8 mouse cellular contexts compared by ENCODE assay signal in genomic region chr12:26067866-26068684, GRCm38 (mm10).
DNase-seq lines count a peak whose midpoint lies in the region; ATAC-seq and TF ChIP-seq lines count a peak whose summit lies in the region.

No protein-coding gene starts in this region.

- H3K4me3 ChIP-seq in forebrain, embryonic 10.5 days, result peak overlapping the region; percentile 40
- peak overlapping the region; percentile 12; the same call in 1 of the 2 replicates for H3K4me3 ChIP-seq in hindbrain, embryonic 11.5 days (ENCODE audit: low read depth, low read length)
- 0 out of 2 replicates have a peak overlapping the region, but pooled peaks have one; percentile 9 for H3K4me3 ChIP-seq in limb, embryonic 14.5 days (replicated peaks; ENCODE audit: low read length)
- H3K4me3 ChIP-seq in midbrain, embryonic 13.5 days (replicated peaks), result peak overlapping the region; percentile 28
- H3K4me3 ChIP-seq in stomach, embryonic 16.5 days (replicated peaks; ENCODE audit: low read length), result peak overlapping the region; percentile 27

- H3K27me3 ChIP-seq in forebrain, embryonic 10.5 days (ENCODE audit: poor library complexity, severe bottlenecking), result peaks cover 33% of the 10 kb centered on the region
- H3K27me3 ChIP-seq in hindbrain, embryonic 11.5 days (ENCODE audit: control insufficient read depth, insufficient read depth, low read length), result no peaks in the 10 kb centered on the region; the same call in 1 of the 2 replicates
- H3K27me3 ChIP-seq in limb, embryonic 14.5 days (ENCODE audit: control insufficient read depth, insufficient read depth, low read length), result no peaks in the 10 kb centered on the region
- H3K27me3 ChIP-seq in midbrain, embryonic 13.5 days, result 0 out of 2 replicates have a peak, but pooled peaks cover 19% of the 10 kb centered on the region
- H3K27me3 ChIP-seq in stomach, embryonic 16.5 days (ENCODE audit: control insufficient read depth, insufficient read depth, low read length), result no peaks in the 10 kb centered on the region

- TF ChIP-seq POLR2A in limb, embryonic 14.5 days (IDR thresholded peaks at IDR 0.05; ENCODE audit: borderline replicate concordance, extremely low read depth, insufficient read depth, insufficient read length), result no peak

- 0 out of 2 replicates have a peak overlapping the region, but pooled peaks have one; percentile 12 for H3K9ac ChIP-seq in hindbrain, embryonic 11.5 days (ENCODE audit: low read depth, low read length)
- H3K9ac ChIP-seq in limb, embryonic 14.5 days (ENCODE audit: low read depth, low read length, severe bottlenecking), result 0 out of 2 replicates have a peak overlapping the region, but pooled peaks have one; percentile 9
- peak overlapping the region; percentile 51 for H3K9ac ChIP-seq in midbrain, embryonic 13.5 days (replicated peaks)
- H3K9ac ChIP-seq in stomach, embryonic 16.5 days (ENCODE audit: low read length), result peak overlapping the region; percentile 54

- peak overlapping the region; percentile 57; the same call in 1 of the 2 replicates for H3K27ac ChIP-seq in forebrain, embryonic 10.5 days
- H3K27ac ChIP-seq in hindbrain, embryonic 11.5 days (ENCODE audit: low read depth, low read length), result no peak overlapping the region
- no peak overlapping the region for H3K27ac ChIP-seq in limb, embryonic 14.5 days (replicated peaks; ENCODE audit: low read depth, low read length)
- H3K27ac ChIP-seq in midbrain, embryonic 13.5 days, result no peak overlapping the region
- no peak overlapping the region for H3K27ac ChIP-seq in stomach, embryonic 16.5 days (ENCODE audit: low read length)

- peaks cover 12% of the 10 kb centered on the region for H3K4me1 ChIP-seq in forebrain, embryonic 10.5 days
- peaks cover 5% of the 10 kb centered on the region; the same call in 1 of the 2 replicates for H3K4me1 ChIP-seq in hindbrain, embryonic 11.5 days (replicated peaks; ENCODE audit: control insufficient read depth, insufficient read depth, low read length)
- peaks cover 5% of the 10 kb centered on the region; the same call in 1 of the 2 replicates for H3K4me1 ChIP-seq in limb, embryonic 14.5 days (ENCODE audit: control insufficient read depth, insufficient read depth, low read length)
- H3K4me1 ChIP-seq in midbrain, embryonic 13.5 days (replicated peaks), result peaks cover 12% of the 10 kb centered on the region
- H3K4me1 ChIP-seq in stomach, embryonic 16.5 days (ENCODE audit: control insufficient read depth, insufficient read depth, low read length), result peaks cover 6% of the 10 kb centered on the region; the same call in 1 of the 2 replicates

- DNase-seq in right cerebral cortex, postnatal 10 days (ENCODE audit: low spot score in 2 of 2), result peak; percentile 64 to 65
- DNase-seq in right cerebral cortex, postnatal 36 days (ENCODE audit: low spot score in 2 of 2), result no peak
- peak; percentile 41 for DNase-seq in forebrain, embryonic 10.5 days (ENCODE audit: extremely low spot score, low spot score)
- peak; percentile 52 for DNase-seq in hindbrain, embryonic 11.5 days (ENCODE audit: low spot score)
- peak; percentile 13 for DNase-seq in limb, embryonic 14.5 days (ENCODE audit: low spot score)
- no peak for DNase-seq in cerebellum, adult 9-10 months

- peak overlapping the region; percentile 25 for H3K4me2 ChIP-seq in hindbrain, embryonic 11.5 days (replicated peaks; ENCODE audit: low read depth, low read length)
- peak overlapping the region; percentile 40 for H3K4me2 ChIP-seq in limb, embryonic 14.5 days (replicated peaks; ENCODE audit: low read depth, low read length, severe bottlenecking)
- H3K4me2 ChIP-seq in midbrain, embryonic 13.5 days (replicated peaks), result peak overlapping the region; percentile 56
- peak overlapping the region; percentile 54 for H3K4me2 ChIP-seq in stomach, embryonic 16.5 days (ENCODE audit: low read depth, low read length)

- no peaks in the 10 kb centered on the region for H3K36me3 ChIP-seq in forebrain, embryonic 10.5 days (replicated peaks)
- H3K36me3 ChIP-seq in hindbrain, embryonic 11.5 days (ENCODE audit: control insufficient read depth, insufficient read depth, low read length), result no peaks in the 10 kb centered on the region
- H3K36me3 ChIP-seq in limb, embryonic 14.5 days (ENCODE audit: control insufficient read depth, insufficient read depth, low read length), result no peaks in the 10 kb centered on the region
- H3K36me3 ChIP-seq in midbrain, embryonic 13.5 days, result no peaks in the 10 kb centered on the region
- H3K36me3 ChIP-seq in stomach, embryonic 16.5 days (ENCODE audit: control insufficient read depth, insufficient read depth, low read length), result no peaks in the 10 kb centered on the region

- WGBS in forebrain, embryonic 10.5 days, result 6% methylated on average over 24 of the region's 24 CpGs
- 6% methylated on average over 24 of the region's 24 CpGs for WGBS in hindbrain, embryonic 11.5 days
- 7% methylated on average over 21 of the region's 24 CpGs for WGBS in limb, embryonic 14.5 days
- WGBS in midbrain, embryonic 13.5 days, result 4% methylated on average over 24 of the region's 24 CpGs
- 11% methylated on average over 24 of the region's 24 CpGs for WGBS in stomach, embryonic 16.5 days

- H3K9me3 ChIP-seq in forebrain, embryonic 10.5 days, result no peaks in the 10 kb centered on the region
- no peaks in the 10 kb centered on the region for H3K9me3 ChIP-seq in hindbrain, embryonic 11.5 days (ENCODE audit: control insufficient read depth, low read length)
- H3K9me3 ChIP-seq in limb, embryonic 14.5 days (ENCODE audit: control insufficient read depth, low read length), result no peaks in the 10 kb centered on the region
- H3K9me3 ChIP-seq in midbrain, embryonic 13.5 days, result no peaks in the 10 kb centered on the region
- H3K9me3 ChIP-seq in stomach, embryonic 16.5 days (replicated peaks; ENCODE audit: control insufficient read depth, low read length), result no peaks in the 10 kb centered on the region

- ATAC-seq in hindbrain, embryonic 11.5 days (ENCODE audit: low FRiP score), result 0 out of 2 replicates have a peak, but pooled peaks have one; percentile 14
- 0 out of 2 replicates have a peak, but pooled peaks have one; percentile 26 for ATAC-seq in limb, embryonic 14.5 days (ENCODE audit: low FRiP score, low read depth)
- peak; percentile 65 for ATAC-seq in midbrain, embryonic 13.5 days
- no peak; the same call in 1 of the 2 replicates for ATAC-seq in stomach, embryonic 16.5 days (ENCODE audit: insufficient read depth, low FRiP score)

Comparison
In these comparisons a context has a peak if more than half of its experiments do, and no peak if none do; other contexts are left out.
1. DNase-seq: peak in right cerebral cortex, postnatal 10 days (2 of 2), forebrain, embryonic 10.5 days (single experiment), hindbrain, embryonic 11.5 days (single experiment) and limb, embryonic 14.5 days (single experiment); none in right cerebral cortex, postnatal 36 days (0 of 2) and cerebellum, adult 9-10 months (single experiment).
2. Peak in every context shown above with its lines, with median percentiles within 50 percentile points of each other: H3K4me3 ChIP-seq, H3K4me2 ChIP-seq and H3K9ac ChIP-seq.